Mouse (Mus musculus): Measurements from ENCODE around the gene Actr1b.

Gene Actr1b

DNA sequence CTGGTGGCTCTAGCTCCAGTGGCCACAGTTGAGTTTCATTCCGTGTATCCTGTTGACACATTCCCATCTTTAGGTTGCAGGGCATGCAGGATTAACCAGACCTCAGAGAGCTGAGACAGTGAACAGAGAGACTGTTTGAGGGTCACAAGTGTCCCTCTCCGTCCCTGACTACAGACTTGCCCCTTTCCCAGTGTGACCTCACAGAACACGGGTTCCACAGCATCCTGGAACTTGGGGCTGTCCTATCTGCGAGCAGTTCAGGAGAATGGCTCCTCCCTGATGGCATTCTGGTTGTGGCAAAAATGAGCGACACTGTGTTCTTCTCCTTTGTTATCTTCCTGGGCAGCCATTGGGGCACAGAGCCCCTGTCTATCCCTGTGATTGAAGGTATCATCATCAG is at the start of gene Actr1b:
Gene Actr1b, minus strand, starts transcription at position 112 of the 400 bp plus-strand sequence.
- no peak for DNase-seq

DNA sequence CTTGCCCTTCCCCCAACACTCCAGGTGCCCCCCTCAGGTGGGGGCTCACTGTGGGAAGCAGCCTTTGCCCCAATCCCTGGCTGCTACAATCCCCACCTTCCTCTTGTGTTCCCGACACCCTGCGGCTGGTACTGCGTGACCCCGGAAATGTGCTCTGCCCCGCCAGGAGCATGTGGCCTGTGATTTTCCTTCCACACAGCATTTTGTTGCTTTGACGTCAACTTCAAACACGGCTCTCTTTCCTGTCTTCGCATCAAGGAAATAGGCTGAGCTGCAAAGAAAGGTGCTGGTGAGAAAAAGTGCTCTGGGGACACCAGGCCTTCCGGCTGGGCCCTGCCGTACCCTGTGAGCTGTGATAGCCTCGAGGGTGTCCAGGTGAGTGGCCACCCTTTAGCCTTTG is 47.3 kb upstream of the Actr1b start, which contains the start of gene Zap70:
Gene Zap70, plus strand, starts transcription at position 231 of the 400 bp plus-strand sequence.
- DNase-seq, result peak; percentile 86

DNA sequence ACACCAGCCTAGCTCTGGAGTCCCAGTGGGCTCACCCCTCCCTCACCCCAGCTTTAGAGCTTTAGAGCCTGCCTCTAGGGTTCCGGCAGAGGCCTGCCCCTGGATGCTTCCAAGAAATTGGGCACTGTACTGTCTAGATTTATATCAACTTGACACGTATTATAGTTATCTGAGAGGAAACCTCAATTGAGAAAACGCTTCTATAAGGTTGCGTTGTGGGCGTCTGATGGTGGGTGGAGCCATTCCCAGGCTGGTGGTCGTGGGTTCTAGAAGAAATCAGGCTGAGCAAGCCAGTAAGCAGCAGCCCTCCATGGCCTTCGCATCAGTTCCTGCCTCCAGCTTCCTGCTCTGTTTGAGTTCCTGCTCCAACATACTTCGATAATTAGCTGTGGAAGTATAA is 46.8 kb upstream of the Actr1b start:
- DNase-seq, result no peak

DNA sequence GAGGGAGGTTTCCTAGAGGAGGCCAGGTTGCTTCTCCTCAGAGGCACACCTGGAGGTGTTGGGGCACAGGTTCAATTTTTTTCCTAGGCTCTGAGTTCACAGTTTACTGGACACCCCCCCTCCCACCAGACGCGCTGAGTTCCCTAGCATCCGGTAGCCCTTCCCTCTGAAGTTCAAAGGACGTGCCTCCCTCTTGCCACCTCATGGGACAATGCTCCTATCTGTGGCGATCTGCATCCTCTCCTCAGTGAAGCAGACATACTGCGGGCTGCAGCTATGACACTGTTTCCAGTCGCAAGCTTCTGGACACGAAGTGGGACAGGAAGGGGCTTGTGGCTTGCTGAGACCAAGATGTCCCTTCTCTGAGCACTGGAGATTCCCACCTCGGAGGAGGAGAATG is 46.2 kb upstream of the Actr1b start:
- no peak for DNase-seq

DNA sequence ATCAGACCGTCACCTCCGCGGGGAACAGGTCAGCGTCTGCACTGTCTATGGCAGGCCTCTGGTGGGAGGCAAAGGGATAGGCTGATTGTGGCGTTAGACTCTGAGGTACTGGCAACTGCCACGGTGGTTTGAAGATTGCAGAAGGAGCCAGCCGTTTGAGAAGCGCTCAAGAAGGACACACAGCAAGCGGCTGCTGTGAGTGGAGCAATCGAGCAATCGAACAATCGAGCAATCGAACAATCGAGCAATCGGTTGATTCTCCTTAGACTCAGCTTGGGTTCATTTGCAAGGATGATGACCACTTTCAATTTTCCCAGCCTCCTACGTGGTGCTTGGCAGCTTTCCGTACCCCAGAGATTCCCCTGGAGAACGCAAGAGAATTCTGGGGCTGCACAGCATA is 44.9 kb upstream of the Actr1b start:
- DNase-seq, result no peak

DNA sequence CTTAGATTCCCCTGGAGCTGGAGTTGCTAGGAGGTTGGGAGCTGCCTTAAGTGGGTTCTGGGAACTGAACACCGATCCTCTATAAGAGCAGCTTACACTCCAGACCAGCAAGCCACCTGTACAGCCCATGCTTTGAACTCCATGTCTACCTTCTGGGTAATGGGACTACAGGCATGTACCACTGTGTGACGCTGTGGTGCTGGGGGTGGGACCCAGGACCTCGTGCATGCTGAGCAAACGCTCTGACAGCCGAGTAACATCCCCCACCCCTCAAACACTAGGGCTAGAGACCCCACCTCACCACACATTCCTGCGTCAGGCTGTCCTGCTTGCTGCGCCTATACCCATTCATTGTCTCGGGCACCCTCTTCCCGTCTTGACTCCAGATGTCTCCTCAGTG is 44.3 kb upstream of the Actr1b start:
- no peak for DNase-seq

DNA sequence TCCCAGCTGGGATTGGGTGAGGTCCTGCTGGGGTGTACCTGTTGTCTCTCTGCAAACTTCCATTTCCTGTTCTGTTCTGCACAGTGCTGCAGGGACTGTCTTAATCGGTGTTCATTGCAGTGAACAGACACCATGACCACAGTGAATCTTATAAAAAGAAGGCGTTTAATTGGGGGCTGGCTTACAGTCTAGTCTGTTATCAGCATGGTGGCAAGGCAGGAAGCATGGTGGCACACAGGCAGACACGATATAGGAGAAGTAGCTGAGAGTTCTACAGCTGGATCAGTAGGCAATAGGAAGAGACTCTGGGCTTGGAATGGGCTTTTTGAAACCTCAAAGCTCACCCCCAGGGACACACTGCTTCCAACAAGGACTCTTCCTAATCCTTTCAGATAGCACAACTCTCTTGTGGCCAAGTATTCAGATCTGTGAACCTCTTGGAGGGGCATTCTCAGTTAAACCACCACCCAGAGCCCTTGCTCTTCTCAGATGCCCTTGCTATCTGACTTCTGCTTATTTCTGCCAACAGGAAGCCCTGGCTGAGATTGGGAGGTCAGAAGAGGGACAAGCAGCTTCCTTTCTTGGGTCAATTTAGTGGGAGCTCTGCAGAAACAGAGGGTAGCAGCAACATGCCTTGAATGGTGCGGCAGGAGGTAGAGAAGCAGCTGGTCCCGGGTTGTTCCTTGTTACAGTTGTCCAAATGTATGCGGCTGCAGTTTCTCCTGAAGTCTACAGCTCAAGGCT is 39.9 kb upstream of the Actr1b start:
- DNase-seq, result no peak

DNA sequence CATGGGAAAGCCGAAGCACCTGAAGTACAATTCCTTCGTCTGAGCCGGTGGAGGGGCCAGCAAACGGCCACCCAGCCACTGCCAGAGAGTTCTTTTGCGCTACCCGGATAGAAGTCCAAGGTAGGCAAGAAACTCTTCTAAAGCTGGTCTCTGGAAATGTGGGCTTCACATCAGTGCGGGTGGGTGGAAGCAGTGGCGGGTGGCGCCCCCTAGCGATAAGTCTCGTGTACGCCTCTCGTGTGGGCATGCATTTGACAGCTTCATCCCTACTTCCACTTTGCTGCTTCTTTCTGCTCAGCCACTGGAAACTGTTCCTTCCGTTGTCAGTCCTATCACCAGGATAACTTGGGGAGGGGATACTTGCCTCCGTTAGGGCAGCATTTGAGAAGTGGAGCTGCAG is 32.2 kb upstream of the Actr1b start:
- DNase-seq, result peak; percentile 66

DNA sequence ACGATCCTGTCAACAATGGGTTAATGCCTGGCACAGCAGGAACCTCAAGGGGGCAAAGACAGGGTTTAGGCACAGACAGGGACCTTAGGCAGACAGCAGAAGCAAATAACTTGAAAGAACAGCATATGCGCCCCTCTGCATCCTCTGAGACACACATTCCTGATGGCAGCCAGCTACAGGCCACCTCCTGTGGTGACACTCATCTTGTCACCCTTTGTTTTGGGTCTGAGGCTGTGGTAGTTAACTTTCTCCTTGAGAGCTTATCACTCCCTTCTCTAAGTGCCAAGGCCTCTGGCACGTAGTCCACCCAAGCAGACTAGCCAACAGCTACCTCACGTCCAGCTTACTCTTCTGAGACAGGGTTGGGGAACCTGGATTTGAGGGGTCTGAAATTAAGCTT is 31.4 kb upstream of the Actr1b start:
- no peak for DNase-seq

DNA sequence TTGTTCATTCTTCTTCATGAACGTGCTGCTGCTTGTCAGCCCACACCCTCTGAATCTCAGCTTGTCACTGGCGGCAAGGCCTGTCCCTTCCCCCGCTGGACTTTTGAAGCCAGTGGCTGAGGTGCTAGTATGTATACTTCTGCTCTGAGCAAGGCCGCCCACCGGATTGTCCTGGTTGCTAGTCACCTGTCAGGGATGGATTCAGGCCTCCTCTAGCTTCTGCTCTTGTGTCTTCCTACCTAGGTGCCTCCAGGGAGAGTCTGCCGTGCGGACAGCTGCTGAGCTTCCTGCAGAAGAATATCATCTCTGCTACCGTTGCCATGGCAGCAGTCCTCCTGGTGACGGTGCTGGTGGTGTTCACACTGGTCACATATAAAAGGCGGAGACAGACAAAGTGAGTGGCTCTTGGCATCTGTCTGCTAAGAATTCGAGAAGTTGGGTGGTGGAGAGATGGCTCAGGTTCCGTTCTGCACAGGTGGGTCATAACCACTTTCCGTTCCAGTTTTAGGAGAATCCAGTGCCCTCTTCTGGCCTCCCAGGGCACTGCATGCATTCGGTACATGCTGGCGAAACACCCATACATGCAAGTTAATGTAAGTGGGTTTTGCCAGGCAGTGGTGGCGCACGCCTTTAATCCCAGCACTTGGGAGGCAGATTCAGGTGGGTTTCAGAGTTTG is 30.2 kb upstream of the Actr1b start:
- peak; percentile 87 for DNase-seq

DNA sequence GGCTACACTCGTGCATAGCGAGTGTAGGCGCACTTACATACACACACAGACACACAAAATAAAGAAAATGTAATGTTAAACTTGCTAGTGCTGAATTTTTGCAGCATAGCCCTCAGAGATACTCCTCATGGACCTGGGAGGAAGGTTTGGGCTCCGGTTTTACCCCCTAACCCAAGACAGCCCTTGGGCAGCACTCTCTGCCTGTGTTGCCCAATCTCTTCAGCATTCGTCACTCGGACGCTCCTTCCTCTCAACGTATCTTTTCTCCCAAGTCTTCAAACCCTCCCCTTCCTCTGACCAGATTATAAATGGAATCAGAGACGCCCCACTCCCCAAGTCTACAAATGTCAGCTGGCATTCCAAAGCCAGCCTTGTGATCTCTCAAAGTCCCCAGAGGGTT is 28.8 kb upstream of the Actr1b start:
- DNase-seq, result no peak

DNA sequence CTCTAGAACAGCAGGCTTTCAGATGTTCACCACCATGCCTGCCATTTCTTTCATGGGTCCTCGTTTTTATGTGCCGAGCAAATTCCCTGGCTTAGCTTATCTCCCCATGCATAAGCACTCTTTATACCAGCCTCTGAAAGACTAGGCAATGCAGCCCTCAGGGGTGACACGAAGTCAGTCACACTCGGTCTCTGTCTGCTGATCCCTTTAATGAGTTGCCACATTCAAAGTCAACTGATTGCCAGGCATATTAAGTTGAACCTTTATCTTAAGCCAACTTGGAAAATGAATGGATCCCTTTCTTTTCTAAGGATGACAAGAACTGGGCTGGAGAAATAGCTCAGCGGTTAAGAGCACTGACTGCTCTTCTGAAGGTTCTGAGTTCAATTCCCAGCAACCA is 25.0 kb upstream of the Actr1b start:
- no peak for DNase-seq

DNA sequence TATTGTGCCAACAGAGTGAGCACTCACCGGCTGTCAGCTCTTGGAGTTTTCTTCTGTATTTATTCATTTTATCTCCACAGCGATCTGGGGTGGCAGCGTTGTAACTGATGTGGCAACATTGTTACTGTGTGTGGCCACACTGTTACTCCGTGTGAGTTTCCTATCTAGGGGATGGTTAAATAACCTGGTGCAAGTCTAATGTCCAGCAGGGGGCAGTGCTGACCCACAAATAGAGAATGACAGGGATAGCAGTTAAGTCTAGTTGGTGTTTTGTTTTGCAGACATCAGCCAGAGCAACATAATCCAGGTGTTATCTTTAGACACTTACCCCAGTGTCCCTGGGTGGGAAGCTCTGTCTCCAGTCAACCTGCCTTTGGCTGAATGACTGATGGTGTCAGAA is 23.1 kb upstream of the Actr1b start:
- peak; percentile 89 for DNase-seq

DNA sequence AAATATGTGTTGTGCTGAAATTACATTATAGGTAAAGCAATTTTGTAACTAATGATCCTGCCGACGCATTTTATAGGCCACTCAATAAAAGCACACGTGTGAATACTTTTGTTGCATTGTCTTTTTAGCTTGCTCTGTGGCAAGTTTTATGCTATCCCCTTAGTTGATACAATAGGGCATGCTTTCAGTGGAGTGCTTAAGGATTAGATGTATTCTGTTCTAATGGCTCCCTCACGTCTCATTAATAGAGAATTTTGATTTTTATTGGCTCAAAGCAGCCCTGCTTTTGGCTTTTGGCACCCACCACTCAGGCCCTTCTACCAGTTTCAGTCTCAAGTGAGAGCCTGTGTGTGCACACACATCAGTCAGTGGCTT is 9.8 kb upstream of the Actr1b start:
- DNase-seq, result no peak

DNA sequence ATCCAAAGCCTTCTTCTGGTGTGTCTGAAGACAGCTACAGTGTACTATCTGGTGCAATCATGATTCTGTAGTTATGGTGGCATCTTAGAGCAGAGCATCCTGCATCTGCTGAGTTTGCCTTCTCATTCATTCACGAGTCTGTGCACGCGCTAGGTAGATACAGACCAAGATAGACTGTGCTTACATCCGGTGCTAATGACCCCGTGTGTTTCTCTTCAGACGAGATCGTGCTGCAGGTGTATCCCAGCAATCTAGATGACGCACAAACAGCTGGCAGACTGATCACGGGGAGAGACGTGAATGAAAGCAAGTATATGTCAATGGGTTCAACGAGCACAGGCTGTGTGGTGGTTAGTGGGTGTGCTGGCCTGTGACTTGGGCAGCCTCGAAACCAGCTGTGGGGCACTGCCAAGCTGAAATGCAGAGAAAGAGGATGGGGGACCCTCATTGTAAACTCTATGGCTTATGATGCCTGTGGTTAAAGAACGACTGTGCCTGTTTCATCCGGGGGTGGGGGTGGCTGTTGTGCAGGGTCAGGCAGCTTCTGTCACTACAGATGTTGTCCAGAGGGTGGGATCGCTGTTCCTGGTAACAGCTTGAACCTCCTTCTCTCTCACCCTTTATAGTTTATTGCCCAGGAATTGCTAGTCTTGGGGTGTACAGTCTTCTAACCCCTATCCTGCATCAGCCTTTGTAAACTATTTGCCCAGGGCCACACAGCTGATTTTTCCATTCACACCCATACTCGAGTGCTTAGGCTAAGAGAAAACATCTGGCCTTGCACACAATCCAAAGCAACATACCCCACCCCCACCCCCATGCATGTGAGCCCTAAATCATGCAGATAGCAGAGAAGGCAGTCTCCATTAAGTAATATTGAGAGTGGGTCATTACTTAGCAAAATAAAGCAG is 9.2 kb upstream of the Actr1b start:
- DNase-seq, result peak; percentile 43

DNA sequence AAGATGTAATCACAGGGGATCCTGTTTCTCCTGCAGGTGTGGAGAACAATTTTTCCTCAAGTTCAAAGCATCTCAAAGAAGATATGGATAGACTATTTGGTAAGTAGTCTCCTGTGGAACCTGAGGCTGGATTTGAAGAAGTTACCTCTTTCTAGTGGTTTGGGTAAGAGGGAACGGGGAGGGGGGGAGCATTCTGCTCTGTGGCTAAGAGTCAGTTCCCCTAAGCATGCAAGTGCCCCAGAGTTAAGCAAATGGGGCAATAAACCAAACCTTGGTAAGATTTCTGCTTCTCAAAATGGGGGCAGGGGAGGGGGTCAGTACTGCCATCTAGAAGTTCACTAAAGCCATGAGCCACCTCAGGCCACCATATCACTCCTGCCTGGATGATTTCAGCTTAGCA is 4.6 kb upstream of the Actr1b start:
- no peak for DNase-seq

DNA sequence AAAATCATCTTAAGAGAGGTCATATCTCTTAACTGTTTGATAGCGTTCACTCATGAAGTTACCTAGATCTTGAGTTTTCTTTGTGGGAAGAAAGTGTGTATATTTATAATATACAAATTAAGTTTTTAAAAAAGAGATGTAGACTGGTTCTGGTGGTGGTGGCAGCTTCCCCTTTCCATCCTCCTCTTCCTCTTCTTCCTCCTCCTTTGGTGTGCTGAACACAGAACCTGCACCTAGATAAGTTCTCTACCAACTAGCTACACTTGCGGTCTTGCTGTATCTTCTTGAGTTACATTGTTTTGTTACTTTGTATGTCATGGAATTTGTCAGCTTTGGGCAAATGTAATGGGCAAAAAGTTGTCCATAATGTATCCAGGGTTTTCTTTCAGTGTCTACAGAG is 3.1 kb downstream of the Actr1b start:
- no peak for DNase-seq

DNA sequence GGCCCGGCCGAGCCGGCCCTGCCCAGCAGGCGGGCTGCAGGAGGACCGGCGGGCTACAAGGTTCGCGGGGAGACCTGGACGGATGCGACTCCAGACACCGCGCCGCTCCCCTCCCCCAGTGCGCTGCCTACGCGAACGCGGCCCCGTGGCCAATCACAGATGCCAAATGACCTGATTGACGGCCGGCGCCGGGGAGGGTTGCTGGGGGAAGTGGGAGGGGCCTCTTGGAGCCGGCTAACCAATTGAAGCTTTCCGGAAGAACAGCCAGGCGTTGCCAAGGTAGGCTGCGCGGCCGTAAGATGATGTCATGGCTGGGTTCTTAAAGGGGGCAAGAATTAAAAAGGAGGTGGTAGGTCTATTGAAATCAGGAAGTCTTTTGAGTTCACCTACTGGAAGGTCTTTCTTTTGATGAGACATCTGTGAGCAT is 4.4 kb downstream of the Actr1b start, which contains the start of gene 4933424G06Rik:
Gene 4933424G06Rik, plus strand, starts transcription at position 296 of the 427 bp plus-strand sequence.
- peak; percentile 99 for DNase-seq

DNA sequence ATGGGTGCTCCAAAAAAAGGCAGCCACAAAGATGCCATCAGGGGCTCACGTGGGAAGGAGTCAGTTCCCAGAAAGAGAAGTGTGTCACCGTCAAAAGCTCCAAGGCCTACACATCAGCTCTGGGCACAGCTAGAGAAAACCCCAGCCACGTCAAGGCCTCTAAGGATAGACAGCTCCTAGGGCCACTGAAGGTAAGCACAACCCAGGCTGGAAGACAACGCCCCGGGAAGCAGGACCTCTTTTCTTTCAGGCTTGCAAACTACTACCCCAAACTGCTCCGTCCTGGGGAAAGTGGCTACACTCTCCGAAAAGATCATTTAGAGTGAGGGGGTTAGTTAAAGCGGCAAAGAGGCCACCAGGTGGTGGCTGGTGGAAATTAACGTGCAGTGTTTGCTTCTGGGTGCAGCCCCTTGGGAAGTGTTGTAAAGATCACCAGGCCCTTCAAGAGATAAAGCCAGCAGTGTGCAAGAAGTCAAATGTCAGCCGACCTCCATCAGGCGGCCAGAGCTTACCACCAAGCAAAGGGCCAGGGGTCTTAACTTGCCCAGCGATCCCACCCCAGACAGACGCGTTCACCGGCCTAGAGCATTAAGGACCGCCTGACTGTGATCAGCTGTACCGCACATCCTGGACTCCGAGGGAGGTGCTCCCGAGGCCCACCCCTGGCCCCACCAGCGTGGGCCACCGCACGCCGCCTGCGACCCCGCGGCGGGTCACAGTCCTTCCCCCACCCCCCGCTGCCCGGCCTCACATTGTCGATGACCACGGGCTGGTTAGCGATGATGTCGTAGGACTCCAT is 5.0 kb downstream of the Actr1b start:
- DNase-seq, result peak; percentile 67

DNA sequence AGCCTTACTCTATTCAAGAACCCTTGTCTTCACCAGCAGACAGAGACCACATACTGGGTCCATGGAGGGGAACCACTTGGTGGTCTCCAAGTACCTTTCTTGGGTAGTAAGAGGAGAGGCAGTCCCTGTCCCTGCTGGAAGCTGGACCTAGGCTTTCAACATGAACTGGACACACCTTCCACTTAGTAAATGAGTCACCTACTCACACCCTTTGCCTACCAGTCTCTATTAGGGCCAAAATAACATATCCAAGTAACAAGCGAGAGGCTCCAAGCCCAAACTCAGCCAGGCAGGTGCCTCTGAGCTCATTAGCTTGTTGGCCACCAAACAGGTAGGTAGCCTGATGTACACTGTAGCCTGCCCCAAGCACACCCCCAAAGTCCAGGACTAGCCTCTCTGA is 5.6 kb downstream of the Actr1b start:
- DNase-seq, result no peak

DNA sequence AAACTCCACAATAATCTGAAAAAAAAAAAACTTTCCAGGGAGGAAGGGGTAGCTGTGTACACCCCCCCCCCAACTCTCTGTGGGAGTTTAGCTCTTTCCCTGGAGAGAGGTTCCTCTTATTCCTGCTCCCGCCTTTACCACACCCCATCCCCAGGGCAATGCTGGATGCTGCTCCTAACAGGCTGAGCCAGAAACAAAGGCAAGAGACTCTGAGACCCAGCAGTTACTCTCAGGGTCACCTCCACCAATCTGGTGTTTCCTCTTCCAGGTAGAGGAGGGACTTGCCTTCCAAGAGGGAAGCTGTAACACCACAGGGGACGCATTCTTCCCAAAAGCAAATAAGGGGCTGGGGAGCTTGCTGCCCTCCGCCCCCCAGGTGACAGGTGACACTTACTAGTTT is 6.4 kb downstream of the Actr1b start:
- no peak for DNase-seq

DNA sequence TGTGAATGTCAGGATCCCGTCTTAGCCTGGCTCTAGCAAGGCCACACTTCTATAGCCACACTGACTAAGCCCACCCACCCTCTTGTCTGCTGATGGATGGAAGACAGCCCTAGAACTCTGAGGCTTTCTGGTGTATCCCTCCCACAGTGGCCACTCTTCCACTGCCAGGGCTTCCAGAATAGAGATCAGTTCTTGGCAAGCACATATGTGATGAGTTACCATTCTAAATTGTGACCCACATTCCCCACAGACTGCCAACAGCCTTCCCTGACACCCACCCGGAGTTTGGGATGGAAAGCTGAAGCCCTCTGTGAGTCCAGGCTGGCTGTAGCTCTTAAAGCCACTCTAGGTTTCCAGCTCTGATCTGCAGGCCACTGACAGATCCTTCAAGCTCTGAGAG is 7.1 kb downstream of the Actr1b start:
- no peak for DNase-seq

DNA sequence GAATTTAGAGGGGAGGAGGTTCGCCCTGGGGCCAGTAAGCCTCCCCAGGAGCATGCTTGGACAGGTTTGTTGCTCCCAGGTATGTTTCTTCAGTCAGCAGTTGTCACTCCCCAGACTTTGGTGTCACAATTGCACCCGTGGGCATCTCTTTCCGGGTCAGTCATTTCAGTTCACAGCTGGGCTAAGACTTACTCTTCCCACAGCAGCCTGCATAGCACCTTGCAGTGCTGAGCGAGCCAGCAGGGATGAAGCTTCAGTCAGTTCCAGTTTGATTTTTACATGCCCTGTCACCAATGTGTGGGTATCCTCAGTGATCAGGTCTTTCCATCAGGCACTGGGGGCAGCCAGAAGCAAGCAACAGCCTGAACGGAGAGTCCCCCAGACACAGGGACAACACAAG is 17.2 kb downstream of the Actr1b start:
- no peak for DNase-seq

All from thymus, postnatal 14 days (tissue).